Mouse (Mus musculus) activated CD4-positive, CD25-positive, alpha-beta regulatory T cell, adult 4 months (primary cell): ENCODE results near the gene Cstf1. TPM values are rescaled to one million over a fixed set of nuclear protein-coding genes. Genes with fewer than 3 reads are reported as not detected.

Experiments used
- ATAC-seq: one replicate; pipeline ENCODE4 v1.8.0; 2017
- polyA plus RNA-seq, 2 experiments: library from polyadenylated mRNA; unstranded; fragments of 100-300 nt; shearing (Covaris generic); gene quantifications; one replicate each; pipeline ENCODE4 v1.2.1; 2017

Cstf1 gene
- polyA plus RNA-seq, 2 experiments from 2014 or later: 32.3 to 35.7 TPM

DNA sequence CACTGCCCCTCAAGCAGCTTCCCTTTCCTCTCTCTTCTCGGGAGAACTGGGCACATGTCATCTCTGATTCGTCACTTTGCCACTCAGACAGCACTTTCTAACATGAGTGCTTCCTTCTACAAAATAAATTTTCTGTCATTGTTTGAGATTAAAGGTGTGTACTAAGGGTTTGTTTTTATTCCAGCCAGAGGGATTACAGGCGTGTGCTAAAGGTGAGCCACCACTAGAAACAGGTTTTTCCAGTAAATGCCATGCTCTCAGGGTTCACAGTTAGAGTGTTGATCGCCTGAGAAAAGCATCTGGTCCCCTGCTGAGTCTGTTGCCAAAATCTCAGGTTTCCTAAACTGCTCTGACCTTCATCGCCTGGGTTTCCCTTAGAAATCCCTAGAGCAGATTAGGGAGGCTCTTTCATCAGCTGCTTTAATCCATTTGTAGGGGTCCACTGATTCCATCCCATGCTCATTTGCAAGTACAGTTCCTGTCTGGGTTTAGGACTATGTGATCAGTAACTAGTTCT, 6.6 kb downstream of the Cstf1 start:
- ATAC-seq: no peak

DNA sequence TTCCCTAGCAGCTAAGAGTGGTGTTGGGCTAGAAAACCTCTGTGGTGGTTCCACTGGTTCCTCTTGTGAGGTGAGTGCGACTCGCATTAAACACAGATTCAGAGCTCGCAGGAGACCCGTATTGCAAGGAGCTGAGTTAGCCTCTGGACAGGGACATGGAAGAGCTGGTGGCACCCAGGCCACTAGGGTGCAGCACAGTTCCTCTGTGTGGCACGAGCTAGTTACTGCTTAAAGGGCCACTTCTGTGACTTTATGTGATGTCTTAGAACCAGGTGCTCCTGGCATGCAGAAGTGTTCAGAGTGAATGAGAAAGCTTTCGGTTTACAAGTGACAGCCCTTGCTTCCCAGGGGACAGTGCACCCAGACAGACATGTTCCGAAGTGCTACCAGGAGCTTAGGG, 7.9 kb downstream of the Cstf1 start:
- ATAC-seq: peak; percentile 93

DNA sequence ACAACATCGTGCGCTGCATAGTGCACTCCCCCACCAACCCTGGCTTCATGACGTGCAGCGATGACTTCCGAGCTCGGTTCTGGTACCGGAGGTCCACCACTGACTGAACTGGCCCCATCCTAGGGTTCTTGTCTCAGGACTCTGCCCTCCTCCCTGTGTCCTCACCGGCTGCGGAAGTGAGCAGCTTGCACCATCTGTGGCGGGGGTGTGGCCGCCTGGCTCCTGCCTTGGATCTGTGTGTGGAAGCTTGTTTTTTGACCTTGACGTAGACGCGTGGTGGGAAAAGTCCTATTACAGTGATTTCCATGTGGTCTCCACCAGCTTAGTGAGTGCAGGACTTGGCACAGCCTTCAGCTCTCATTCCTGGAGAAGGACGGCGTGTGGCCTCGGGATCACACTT, 10.0 kb downstream of the Cstf1 start:
- no peak for ATAC-seq

DNA sequence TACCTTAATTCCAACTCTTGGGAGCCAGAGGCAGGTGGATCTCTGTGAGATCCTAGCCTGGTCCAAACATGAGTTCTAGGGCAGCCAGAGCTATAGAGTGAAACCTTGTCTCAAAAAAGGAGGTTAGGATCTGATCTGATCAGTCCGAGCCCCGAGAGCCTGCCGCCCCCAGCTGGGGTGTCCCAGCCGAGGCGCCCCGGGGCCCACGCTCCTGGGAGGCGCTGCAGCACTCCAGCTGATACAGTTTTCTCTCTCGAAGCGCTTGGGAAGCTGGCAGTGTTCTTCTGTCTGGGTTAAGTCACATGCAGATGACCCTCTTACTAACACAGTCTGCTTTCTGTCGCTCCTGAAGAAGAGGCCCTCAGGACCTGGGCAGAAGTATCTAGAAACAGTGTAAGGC, 10.9 kb downstream of the Cstf1 start:
- no peak for ATAC-seq

DNA sequence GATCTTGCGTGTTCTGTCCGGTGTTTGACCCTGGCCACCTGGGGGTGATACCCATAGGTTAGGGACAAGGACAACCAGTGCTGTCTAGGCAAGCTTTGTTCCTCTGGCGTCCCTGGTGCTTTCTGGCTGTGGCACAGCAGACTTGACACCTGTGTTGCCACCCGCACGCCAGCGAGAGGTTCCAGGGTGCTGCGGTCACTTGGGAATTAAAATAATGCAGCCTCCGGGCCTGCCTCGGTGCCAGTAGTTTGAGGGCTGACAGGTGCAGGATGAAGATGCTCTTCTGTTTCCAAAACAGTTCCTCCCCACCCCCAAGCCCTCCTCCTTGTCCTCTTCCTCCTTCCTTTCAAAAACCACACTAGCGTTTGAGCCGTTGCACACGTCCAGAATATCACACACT, 11.4 kb downstream of the Cstf1 start:
- ATAC-seq: no peak

- no peak for ATAC-seq
Observed at GRCm38 (mm10) chr2:172384715-172385114, 14.2 kb downstream of the Cstf1 start.

- no peak for ATAC-seq
Observed at GRCm38 (mm10) chr2:172390341-172390740, 19.9 kb downstream of the Cstf1 start.

DNA sequence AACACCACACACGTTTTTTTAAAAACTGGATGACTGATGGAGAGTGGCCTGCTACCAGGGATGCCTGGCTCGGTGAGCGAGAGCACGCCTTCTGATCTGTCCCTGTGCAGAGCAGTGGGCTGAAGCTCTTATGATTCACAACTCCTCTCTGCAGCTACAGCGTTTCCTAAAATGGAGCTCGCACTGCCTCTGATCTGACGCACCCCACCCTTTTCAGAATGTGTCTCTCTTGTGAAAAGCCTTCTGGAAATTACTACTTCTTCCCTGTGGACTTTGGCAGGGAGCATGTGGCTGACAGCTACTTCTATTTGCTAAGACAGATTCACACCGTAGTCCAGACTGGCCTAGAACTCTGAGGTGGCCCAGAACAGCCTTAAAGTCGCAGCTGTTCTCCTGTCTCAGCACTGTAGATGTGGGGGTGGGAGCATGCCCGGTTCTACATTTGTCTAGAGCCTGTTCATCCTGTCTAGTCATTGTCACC, 21.6 kb downstream of the Cstf1 start:
- no peak for ATAC-seq

GRCm38 (mm10) chr2:172393391-172394051, 23.0 kb downstream of the Cstf1 start, which contains the start of gene Cass4:
TSS of gene Cass4 (plus strand) at chr2:172393794.
- ATAC-seq: peak; percentile 71

GRCm38 (mm10) chr2:172394052-172394392, 23.5 kb downstream of the Cstf1 start:
- ATAC-seq: no peak

GRCm38 (mm10) chr2:172394671-172395070, 24.2 kb downstream of the Cstf1 start:
- ATAC-seq: no peak

DNA sequence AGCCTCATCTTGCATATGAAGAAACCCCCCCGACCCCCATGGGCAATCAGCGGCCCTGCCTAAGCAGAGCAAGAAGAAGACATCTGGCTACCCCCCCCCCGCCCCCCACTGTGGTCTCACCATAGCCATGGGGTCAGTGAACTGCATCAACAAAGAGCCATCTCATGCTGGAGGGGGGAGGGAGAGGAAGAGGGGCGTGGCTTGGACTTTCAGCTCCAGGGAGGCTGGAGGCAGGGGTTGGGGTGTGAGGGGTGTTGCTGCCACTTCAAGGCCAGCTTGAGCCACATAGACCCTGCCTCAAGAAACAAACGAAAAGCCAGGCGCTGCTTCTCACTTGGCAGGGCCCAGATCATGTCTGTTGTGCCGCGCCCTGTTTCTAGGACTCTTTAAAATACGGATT, 25.5 kb downstream of the Cstf1 start:
- ATAC-seq: no peak

DNA sequence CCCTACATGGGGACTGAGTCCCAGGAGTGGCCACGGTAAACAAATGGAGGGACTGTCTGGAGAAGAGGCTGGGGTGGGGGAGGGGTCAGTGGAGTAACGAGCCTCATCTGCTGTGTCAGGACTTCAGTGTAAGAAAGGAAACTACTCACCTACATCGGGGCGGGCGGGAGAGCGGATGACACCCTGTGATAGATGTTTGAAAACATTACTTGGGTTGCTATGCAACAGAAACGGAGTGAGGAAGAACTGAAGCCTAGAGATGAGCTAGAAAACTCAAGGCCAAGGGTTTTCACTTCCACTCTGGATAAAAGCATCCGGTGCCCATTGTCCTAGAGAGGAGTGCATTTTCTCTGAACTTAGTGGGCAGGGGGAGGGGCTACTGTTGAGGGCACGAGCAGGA, 29.4 kb downstream of the Cstf1 start:
- peak; percentile 93 for ATAC-seq

- peak; percentile 58 for ATAC-seq
Observed at GRCm38 (mm10) chr2:172401116-172401825, 30.8 kb downstream of the Cstf1 start.

- no peak for ATAC-seq
Observed at GRCm38 (mm10) chr2:172404239-172404638, 33.8 kb downstream of the Cstf1 start.

DNA sequence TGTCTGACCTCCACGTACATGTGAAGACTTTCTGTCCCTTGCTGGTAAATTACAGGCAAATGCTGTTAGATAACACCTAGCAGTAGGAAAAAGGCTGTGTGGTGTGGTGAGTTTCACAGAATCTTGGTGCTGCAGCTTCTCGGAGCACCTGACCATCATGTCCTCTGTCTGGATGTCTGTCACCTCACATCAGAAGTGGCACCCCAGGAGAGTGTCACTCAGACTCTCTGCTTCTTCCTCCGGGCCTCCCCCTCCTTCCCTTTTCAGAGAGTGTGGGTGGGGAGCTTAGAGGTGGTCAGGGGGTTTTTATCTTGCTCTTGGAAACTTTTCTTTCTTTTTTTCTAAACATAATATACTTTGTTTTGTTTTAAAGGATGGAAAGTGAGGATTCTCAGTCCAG, 34.5 kb downstream of the Cstf1 start:
- peak; percentile 47 for ATAC-seq

DNA sequence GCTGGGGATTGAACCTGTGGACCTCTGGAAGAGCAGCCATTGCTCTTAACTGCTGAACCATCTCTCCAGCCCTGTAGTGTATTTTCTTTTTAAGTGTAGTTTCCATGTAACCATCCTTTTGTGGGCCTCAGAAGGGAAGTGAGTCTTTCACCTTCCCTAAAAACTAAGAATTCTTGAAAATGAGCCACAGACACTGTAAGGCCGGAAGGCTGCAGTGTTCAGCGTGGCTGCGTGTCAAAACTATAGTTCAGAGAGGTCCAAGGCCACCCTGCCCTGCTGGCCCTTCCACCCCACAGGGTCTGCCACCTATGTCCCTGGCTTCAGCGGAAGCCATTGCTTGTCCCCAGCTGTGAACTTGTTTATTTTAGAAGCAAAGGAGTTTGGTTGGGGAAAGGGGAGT, 35.7 kb downstream of the Cstf1 start:
- no peak for ATAC-seq

DNA sequence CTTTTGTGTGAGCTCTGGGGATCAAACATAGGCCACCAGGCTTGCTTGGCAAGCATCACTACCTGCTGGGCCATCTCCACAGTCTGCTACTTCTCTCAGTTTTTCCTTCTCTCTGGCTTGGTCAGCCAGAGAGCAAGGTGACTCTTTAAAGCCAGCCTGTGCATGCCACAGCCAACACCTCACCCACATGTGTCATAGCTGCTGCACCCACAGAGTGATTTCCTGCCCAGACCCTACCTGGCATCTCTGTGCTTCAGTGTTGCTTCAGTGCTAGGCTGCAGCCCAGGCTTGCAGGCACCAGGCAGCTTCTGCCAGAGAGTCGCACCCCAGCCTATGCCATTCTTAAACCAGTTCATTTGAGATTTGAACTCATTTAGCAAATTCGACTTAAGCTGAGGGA, 37.0 kb downstream of the Cstf1 start:
- peak; percentile 52 for ATAC-seq

- ATAC-seq: no peak
Observed at GRCm38 (mm10) chr2:172410686-172411085, 40.2 kb downstream of the Cstf1 start.

GRCm38 (mm10) chr2:172411091-172411490, 40.6 kb downstream of the Cstf1 start:
- no peak for ATAC-seq

- no peak for ATAC-seq
Observed at GRCm38 (mm10) chr2:172412454-172412853, 42.0 kb downstream of the Cstf1 start.

DNA sequence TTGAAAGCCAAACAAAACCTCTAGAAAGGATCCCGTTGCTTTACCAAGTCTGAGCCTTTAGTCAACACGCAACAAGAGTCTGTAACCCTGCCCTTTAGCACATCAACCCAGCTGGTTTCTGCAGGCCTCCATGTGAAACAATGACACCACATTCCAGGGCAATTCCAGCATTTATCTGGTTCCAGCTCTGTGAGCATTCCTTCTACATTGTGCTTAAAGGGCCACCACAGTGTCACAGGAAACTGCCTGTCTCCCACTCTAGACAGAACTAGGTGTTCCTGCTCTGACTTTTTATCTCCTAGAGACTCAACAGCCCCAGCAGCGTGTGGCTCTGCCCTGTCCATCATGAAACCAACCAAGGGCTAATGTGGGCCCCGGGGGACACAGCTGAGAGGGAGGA, 42.8 kb downstream of the Cstf1 start:
- ATAC-seq: no peak

GRCm38 (mm10) chr2:172413894-172414293, 43.4 kb downstream of the Cstf1 start:
- ATAC-seq: no peak

DNA sequence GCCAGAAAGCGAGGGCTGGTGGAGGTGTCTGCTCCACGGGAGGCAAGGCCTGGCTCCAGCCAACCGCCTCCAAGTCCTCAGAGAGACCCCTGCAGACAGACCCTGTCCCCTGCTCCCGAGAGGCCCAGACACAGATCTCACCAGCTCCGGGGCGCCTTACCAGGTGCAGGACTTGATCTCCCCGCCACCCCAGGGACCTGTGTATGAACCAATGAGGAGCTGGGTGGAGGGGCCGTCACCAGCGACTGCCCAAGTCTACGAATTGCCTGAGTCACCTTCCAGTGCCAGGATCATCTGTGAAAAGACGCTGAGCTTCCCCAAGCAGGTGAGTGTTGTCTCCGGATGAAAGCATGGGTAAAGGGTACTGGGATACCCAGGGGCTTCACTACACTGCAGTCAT, 45.7 kb downstream of the Cstf1 start:
- ATAC-seq: no peak
